Mouse (Mus musculus) testis, adult 2 months (tissue): ENCODE results near the gene Fuca1.

Source experiments
- CTCF ChIP-seq: fragments of 200-500 bp; IDR thresholded peaks from 2 replicates; pipeline ENCODE4 v1.5.1; 2012; ENCODE audit warnings: low read depth, mild to moderate bottlenecking, inconsistent platforms, low read length, moderate library complexity; ENCODE audit not compliant: control insufficient read depth, insufficient read depth, insufficient replicate concordance
- POLR2A ChIP-seq: fragments of 200-500 bp; IDR thresholded peaks from 2 replicates; pipeline ENCODE4 v1.6.1; 2012; ENCODE audit warnings: low read depth, mild to moderate bottlenecking, inconsistent platforms, low read length, moderate library complexity; ENCODE audit not compliant: control insufficient read depth

GRCm38 (mm10) chr4:135924418-135924817, 3.9 kb downstream of the Fuca1 start:
- TF ChIP-seq CTCF (no peak), POLR2A (no peak)
